ENCODE assay signal across 34 mouse cellular contexts in the genomic region with DNA sequence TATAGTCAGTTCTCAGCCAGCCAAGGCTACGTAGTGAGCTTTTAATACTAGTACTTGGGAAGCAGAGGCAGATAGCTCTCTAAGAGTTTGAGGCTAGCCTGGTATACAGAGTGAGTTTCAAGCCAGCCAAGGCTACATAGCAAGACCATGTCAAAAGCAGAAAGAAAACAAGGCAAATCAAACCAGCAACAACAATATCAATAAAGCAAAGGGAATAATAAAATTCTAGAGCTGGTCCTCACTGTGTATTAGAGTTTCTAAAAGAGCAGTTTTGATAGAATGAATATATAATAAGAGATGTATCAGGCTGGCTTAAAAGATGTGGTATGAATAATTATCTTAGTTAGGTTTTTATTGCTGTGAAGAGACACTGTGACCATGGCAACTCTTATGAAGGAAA.
"Had no signal": no experiment of that assay in that cellular context is flagged by ENCODE, and none has a peak within 500 bp of the region (broad histone marks: within the 10 kb centered on the region; RNA-seq: fewer than 3 reads in every experiment).

No protein-coding gene starts in this region.

- H3K9ac ChIP-seq: heart, embryonic 12.5 days; heart, embryonic 13.5 days; heart, embryonic 15.5 days; hindbrain, embryonic 12.5 days; hindbrain, embryonic 13.5 days; hindbrain, embryonic 15.5 days; intestine, embryonic 15.5 days; kidney, embryonic 15.5 days had no signal

- H3K9me3 ChIP-seq: heart, embryonic 13.5 days; heart, embryonic 15.5 days; hindbrain, embryonic 10.5 days; hindbrain, embryonic 13.5 days; hindbrain, embryonic 15.5 days; intestine, embryonic 15.5 days; kidney, embryonic 15.5 days had no signal

- H3K4me2 ChIP-seq: heart, embryonic 11.5 days; heart, embryonic 12.5 days; heart, embryonic 13.5 days; heart, embryonic 15.5 days; hindbrain, embryonic 12.5 days; hindbrain, embryonic 13.5 days; hindbrain, embryonic 15.5 days; intestine, embryonic 15.5 days; kidney, embryonic 15.5 days had no signal

- ATAC-seq: hindbrain, embryonic 16.5 days; hindbrain, postnatal 0 days; inflammation-experienced regulatory T-cells, adult 6 months; intestine, embryonic 15.5 days; intestine, embryonic 16.5 days; intestine, postnatal 0 days had no signal

- DNase-seq: heart, postnatal 10 days; heart, postnatal 14 days; heart, postnatal 36 days; heart, postnatal 4 days; kidney, adult 11 months; kidney, adult 18-20 months; kidney, adult 2 months; kidney, adult 8-10 months; kidney, adult 9 months; kidney, postnatal 10 days; kidney, postnatal 14 days; kidney, postnatal 25 days; kidney, postnatal 36 days; kidney, postnatal 4 days; layer of hippocampus, adult 9-11 months; layer of hippocampus, postnatal 36 days had no signal

- H3K36me3 ChIP-seq: heart, embryonic 12.5 days; heart, embryonic 13.5 days; heart, embryonic 15.5 days; hindbrain, embryonic 10.5 days; hindbrain, embryonic 12.5 days; hindbrain, embryonic 13.5 days; hindbrain, embryonic 15.5 days; intestine, embryonic 15.5 days; kidney, embryonic 15.5 days had no signal

- H3K27me3 ChIP-seq: heart, embryonic 12.5 days; heart, embryonic 13.5 days; heart, embryonic 15.5 days; hindbrain, embryonic 12.5 days; hindbrain, embryonic 13.5 days; hindbrain, embryonic 15.5 days; intestine, embryonic 15.5 days; kidney, embryonic 15.5 days had no signal

- H3K4me3 ChIP-seq: heart, embryonic 12.5 days; heart, embryonic 13.5 days; heart, embryonic 15.5 days; hindbrain, embryonic 10.5 days; hindbrain, embryonic 12.5 days; hindbrain, embryonic 13.5 days; hindbrain, embryonic 15.5 days; intestine, embryonic 15.5 days; kidney, embryonic 15.5 days; layer of hippocampus, adult 2 months; left cerebral cortex, adult 2 months had no signal

- H3K27ac ChIP-seq: heart, embryonic 13.5 days; heart, embryonic 15.5 days; hindbrain, embryonic 10.5 days; hindbrain, embryonic 12.5 days; hindbrain, embryonic 13.5 days; hindbrain, embryonic 15.5 days; hindbrain, postnatal 0 days; intestine, embryonic 15.5 days; kidney, embryonic 15.5 days; kidney, postnatal 0 days; layer of hippocampus, adult 2 months; left cerebral cortex, adult 2 months had no signal
